Mouse (Mus musculus) inflammation-experienced regulatory T-cells, adult 16 weeks (primary cell): ENCODE data around the gene Chfr. TPM values are rescaled to one million over a fixed set of nuclear protein-coding genes. Genes with fewer than 3 reads are reported as not detected.

Source experiments
- polyA plus RNA-seq: library from polyadenylated mRNA; unstranded; fragments of 100-300 nt; shearing (Covaris generic); gene quantifications from one replicate; pipeline ENCODE4 v1.2.1, GENCODE M21; 2017

Chfr gene
- 93.9 TPM for polyA plus RNA-seq

GRCm38 (mm10) chr5:110135293-110136086, at the start of gene Chfr:
Gene Chfr, plus strand, starts transcription at chr5:110135842.

GRCm38 (mm10) chr5:110094030-110094846, 41.4 kb upstream of the Chfr start, which contains the start of gene Gm35315:
Gene Gm35315, minus strand, starts transcription at chr5:110094420.

DNA sequence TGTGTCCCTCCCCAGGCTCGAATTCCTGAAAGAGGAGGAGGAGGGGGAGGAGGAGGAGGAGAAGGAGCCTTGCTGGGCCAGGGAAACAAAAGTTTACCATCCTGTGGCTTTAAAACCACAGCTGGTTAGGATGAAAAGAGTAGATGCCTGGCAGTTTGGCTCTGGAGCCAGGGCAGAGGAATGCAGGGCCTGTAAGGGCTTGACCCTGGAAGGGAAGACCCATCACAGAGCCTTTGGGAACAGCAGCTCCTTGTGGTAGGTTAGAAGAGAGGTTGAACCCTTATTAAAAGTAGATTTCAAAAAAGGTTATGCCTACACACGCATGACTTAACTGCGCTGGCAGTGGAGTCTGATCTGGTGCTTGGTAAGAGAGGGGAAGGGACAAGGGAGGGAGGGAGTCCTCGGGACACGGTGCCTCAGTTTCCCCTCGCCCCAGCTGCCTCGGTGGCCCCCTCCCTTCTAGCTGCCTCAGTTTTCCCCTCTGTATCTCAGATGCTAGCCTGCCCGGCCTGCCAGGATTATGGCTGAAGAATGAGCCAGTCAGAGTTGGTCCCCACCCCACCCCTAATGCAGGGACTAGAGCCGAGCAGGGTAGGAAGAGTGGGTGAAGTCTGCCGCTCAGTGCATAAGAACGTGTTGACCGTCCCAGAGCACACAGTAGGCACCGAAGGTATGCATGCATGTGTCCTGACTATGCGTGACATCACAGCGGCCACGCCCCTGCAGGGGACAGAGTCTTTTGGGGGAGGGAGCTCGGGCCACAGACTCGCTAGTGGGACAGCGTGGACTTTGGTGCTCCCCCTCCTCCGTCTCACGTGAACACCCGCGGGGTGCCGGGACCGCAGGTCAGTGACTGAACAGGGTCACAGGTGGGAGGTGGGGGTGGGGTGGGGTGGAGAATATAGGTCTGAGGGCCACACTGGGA, 35.7 kb upstream of the Chfr start, which contains the start of gene Plcxd1:
Gene Plcxd1, plus strand, starts transcription at position 314 of the 925 bp plus-strand sequence.

GRCm38 (mm10) chr5:110107581-110108304, 27.9 kb upstream of the Chfr start, which contains the start of gene Gtpbp6:
Gene Gtpbp6, minus strand, starts transcription at chr5:110108197.

GRCm38 (mm10) chr5:110109991-110110441, 25.6 kb upstream of the Chfr start, which contains the start of gene Zfp605:
Gene Zfp605, plus strand, starts transcription at chr5:110110092.

GRCm38 (mm10) chr5:110176362-110177020, 40.8 kb downstream of the Chfr start, which contains the start of gene Golga3:
Gene Golga3, plus strand, starts transcription at chr5:110176701.

Other genes with a start within 250 kb of the Chfr start
- gene Gm15446, start 212.4 kb upstream of the Chfr start, polyA plus RNA-seq = 19.4 TPM
- gene Zfp932, start 139.3 kb upstream of the Chfr start, polyA plus RNA-seq = 34.7 TPM
- 11.9 TPM for gene Gm17655, start 63.3 kb upstream of the Chfr start, polyA plus RNA-seq
- gene Gm35315, start 41.4 kb upstream of the Chfr start, polyA plus RNA-seq = 3.5 TPM
- gene Plcxd1, start 35.9 kb upstream of the Chfr start, polyA plus RNA-seq = 3.2 TPM
- gene Gtpbp6, start 27.6 kb upstream of the Chfr start, polyA plus RNA-seq = 54.6 TPM
- 5.3 TPM for gene Zfp605, start 25.8 kb upstream of the Chfr start, polyA plus RNA-seq
- 44.8 TPM for gene Golga3, start 40.9 kb downstream of the Chfr start, polyA plus RNA-seq
- gene Ankle2, start 95.2 kb downstream of the Chfr start, polyA plus RNA-seq = 13.7 TPM
- gene Pgam5, start 134.1 kb downstream of the Chfr start, polyA plus RNA-seq = 30.1 TPM
- gene Pxmp2, start 150.3 kb downstream of the Chfr start, polyA plus RNA-seq = 6.4 TPM
- 6.0 TPM for gene Pole, start 150.5 kb downstream of the Chfr start, polyA plus RNA-seq
- not detected for gene P2rx2, start 207.4 kb downstream of the Chfr start, polyA plus RNA-seq
- not detected for gene Lrcol1, start 208.9 kb downstream of the Chfr start, polyA plus RNA-seq